Mouse (Mus musculus) liver, embryonic 14 days (tissue): ENCODE results near the gene Ddx43. TPM values are rescaled to one million over a fixed set of nuclear protein-coding genes. Genes with fewer than 3 reads are reported as not detected.

Experiments
- polyA plus RNA-seq: library from polyadenylated mRNA; depleted of rRNA; stranded (reverse); fragments of >200 nt; gene quantifications from 2 replicates; pipeline ENCODE4 v1.2.3, GENCODE M21; 2012; rRNA removed

Gene Ddx43
- 0.02 and 0.06 TPM in 2 replicates for polyA plus RNA-seq

GRCm38 (mm10) chr9:78395630-78396351 is at the start of gene Ddx43:
Gene Ddx43, plus strand, starts transcription at chr9:78395777.

GRCm38 (mm10) chr9:78355611-78356010 is 40.0 kb upstream of the Ddx43 start, which contains the start of gene Gsta2:
Gene Gsta2, minus strand, starts transcription at chr9:78355788.

GRCm38 (mm10) chr9:78367959-78368358 is 27.6 kb upstream of the Ddx43 start, which contains the start of gene Dppa5a:
Gene Dppa5a, minus strand, starts transcription at chr9:78368177.

GRCm38 (mm10) chr9:78378113-78378785 is 17.3 kb upstream of the Ddx43 start, which contains the start of gene Ooep:
Gene Ooep, minus strand, starts transcription at chr9:78378725.

GRCm38 (mm10) chr9:78442579-78443392 is 47.2 kb downstream of the Ddx43 start, which contains the start of gene Cgas:
Gene Cgas, minus strand, starts transcription at chr9:78443237.

GRCm38 (mm10) chr9:78447973-78448873 is 52.6 kb downstream of the Ddx43 start, which contains the start of the genes Mto1 and Gm17324:
Gene Mto1, plus strand, starts transcription at chr9:78448208.
Gene Gm17324, minus strand, starts transcription at chr9:78448786.

Other genes starting within 250 kb of the Ddx43 start
- gene Gsta4, start 213.0 kb upstream of the Ddx43 start, polyA plus RNA-seq: 19.2 and 19.8 TPM in 2 replicates
- gene Gsta1, start 165.1 kb upstream of the Ddx43 start, polyA plus RNA-seq: 0.05 and 0.07 TPM in 2 replicates
- not detected in 2 replicates for gene Gm3776, start 138.6 kb upstream of the Ddx43 start, polyA plus RNA-seq
- gene Gm10639, start 105.9 kb upstream of the Ddx43 start, polyA plus RNA-seq: 0.03 TPM in 1 of 2 replicates, not detected in the other
- not detected in 2 replicates for gene Omt2a, start 81.0 kb upstream of the Ddx43 start, polyA plus RNA-seq
- gene Omt2b, start 68.2 kb upstream of the Ddx43 start, polyA plus RNA-seq: not detected in 2 replicates
- gene Gsta2, start 40.0 kb upstream of the Ddx43 start, polyA plus RNA-seq: 0.09 and 0.16 TPM in 2 replicates
- gene Dppa5a, start 27.6 kb upstream of the Ddx43 start, polyA plus RNA-seq: not detected in 2 replicates
- gene Ooep, start 17.1 kb upstream of the Ddx43 start, polyA plus RNA-seq: not detected in 2 replicates
- 0.98 and 1.4 TPM in 2 replicates for gene Cgas, start 47.5 kb downstream of the Ddx43 start, polyA plus RNA-seq
- gene Mto1, start 52.4 kb downstream of the Ddx43 start, polyA plus RNA-seq: 14.2 and 14.6 TPM in 2 replicates
- gene Gm17324, start 53.0 kb downstream of the Ddx43 start, polyA plus RNA-seq: 0.15 and 0.18 TPM in 2 replicates
- 4,310 and 4,502 TPM in 2 replicates for gene Eef1a1, start 93.4 kb downstream of the Ddx43 start, polyA plus RNA-seq
- 2.0 and 2.4 TPM in 2 replicates for gene Slc17a5, start 192.3 kb downstream of the Ddx43 start, polyA plus RNA-seq
- gene Cd109, start 219.8 kb downstream of the Ddx43 start, polyA plus RNA-seq: 0.07 and 0.14 TPM in 2 replicates